Mouse (Mus musculus) small intestine, adult 2 months (tissue): ENCODE measurements at regions not wholly inside any gene's neighbourhood (a gene's known extent, or its start where the extent isn't known, plus 50 kb on each side); places are given as distances from the start of the nearest gene placed in this dataset.

Experiments
- H3K27ac ChIP-seq: fragments of 200-500 bp; 2 replicates; pipeline ENCODE4 v1.5.1; 2012; ENCODE audit warnings: low read depth, low read length, control low read depth, inconsistent platforms; ENCODE audit not compliant: insufficient read depth
- H3K27me3 ChIP-seq: fragments of 200-500 bp; 2 replicates; pipeline ENCODE4 v1.6.1; 2012; ENCODE audit warnings: mild to moderate bottlenecking, moderate library complexity, low read length, inconsistent platforms; ENCODE audit not compliant: control insufficient read depth, insufficient read depth
- H3K36me3 ChIP-seq: fragments of 200-500 bp; 2 replicates; pipeline ENCODE4 v1.6.1; 2012; ENCODE audit warnings: mild to moderate bottlenecking, low read length, control low read depth, inconsistent platforms; ENCODE audit not compliant: control insufficient read depth, insufficient read depth
- H3K4me1 ChIP-seq: fragments of 200-500 bp; 2 replicates; pipeline ENCODE4 v1.6.1; 2012; ENCODE audit warnings: low read length, inconsistent platforms, mixed read lengths; ENCODE audit not compliant: control insufficient read depth, insufficient read depth, insufficient read length
- H3K4me3 ChIP-seq: fragments of 200-500 bp; 2 replicates; pipeline ENCODE4 v1.5.1; 2012; ENCODE audit warnings: low read depth, mild to moderate bottlenecking, control low read depth, inconsistent platforms, low read length, moderate library complexity
- CTCF ChIP-seq: fragments of 200-500 bp; IDR thresholded peaks from 2 replicates; pipeline ENCODE4 v1.5.1; 2012; ENCODE audit warnings: low read depth, mild to moderate bottlenecking, control low read depth, inconsistent platforms, low read length, moderate library complexity, mixed read lengths; ENCODE audit not compliant: insufficient replicate concordance, insufficient read length; ENCODE audit errors: extremely low read depth
- POLR2A ChIP-seq: fragments of 200-500 bp; IDR thresholded peaks from 2 replicates; pipeline ENCODE4 v1.6.1; 2012; ENCODE audit warnings: low read depth, mild to moderate bottlenecking, control low read depth, inconsistent platforms, low read length, moderate library complexity
- WGBS: fragments of 180-500 bp; shearing (Covaris S2); methylation state at CpG from one replicate; pipeline ENCODE4 v1.1.7; 2018; 5-methylcytosine and 5-hydroxymethylcytosine counted together

DNA sequence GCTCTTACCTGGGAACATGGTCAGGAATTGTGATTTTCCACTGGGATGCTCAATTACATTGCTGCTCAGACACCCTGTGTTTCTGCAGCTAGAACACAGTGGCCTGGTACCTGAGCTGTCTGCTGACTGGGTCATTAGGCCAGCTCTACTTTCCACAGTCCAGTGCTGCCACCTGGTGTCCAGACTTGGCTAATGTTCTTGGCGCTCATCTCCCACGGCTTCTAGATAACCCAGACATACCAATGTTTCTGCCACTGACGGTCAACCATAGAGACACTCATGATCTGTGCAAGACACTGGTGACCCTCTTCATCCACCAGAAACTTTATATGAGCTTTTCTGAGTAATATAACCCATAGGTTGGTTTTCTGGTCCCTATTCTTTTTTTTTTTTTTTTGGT, 67.1 kb upstream of the Nmur2 start:
- Histone ChIP-seq H3K36me3 (no peaks in the 10 kb centered on the region), H3K4me1 (peaks cover 6% of the 10 kb centered on the region; the same call in 1 of the 2 replicates), H3K27me3 (no peaks in the 10 kb centered on the region), H3K4me3 (no peak overlapping the region), H3K27ac (no peak overlapping the region)
- WGBS, result 3% methylated on average over 3 of the region's 3 CpGs
- TF ChIP-seq CTCF, result peak; percentile 85; the same call in 1 of the 2 replicates
- TF ChIP-seq POLR2A, result no peak

DNA sequence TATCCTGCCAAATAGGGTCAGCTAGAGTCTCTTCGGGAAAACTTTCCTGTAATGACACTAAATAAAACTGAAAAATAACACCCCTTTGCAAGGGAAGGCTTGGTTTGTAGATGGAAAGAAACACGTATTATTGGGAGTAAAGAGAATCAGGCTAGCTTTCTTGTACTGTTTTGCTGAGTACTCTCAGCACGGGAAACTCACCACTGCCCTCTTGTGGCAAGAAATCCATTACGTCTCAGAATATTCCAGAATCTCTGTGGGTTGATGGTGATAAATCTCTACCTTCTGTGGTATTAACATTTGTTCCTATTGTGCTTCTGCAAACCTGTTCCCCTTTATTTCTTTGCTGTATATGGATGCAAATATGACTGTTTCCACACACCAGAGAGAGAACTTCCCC, 64.8 kb upstream of the Nmur2 start:
- no peaks in the 10 kb centered on the region for H3K4me1 ChIP-seq
- H3K36me3 ChIP-seq, result no peaks in the 10 kb centered on the region
- H3K27me3 ChIP-seq, result no peaks in the 10 kb centered on the region
- H3K27ac ChIP-seq, result no peak overlapping the region
- 19% methylated on average over 4 of the region's 4 CpGs for WGBS
- H3K4me3 ChIP-seq, result no peak overlapping the region
- no peak for TF ChIP-seq CTCF
- TF ChIP-seq POLR2A, result no peak

DNA sequence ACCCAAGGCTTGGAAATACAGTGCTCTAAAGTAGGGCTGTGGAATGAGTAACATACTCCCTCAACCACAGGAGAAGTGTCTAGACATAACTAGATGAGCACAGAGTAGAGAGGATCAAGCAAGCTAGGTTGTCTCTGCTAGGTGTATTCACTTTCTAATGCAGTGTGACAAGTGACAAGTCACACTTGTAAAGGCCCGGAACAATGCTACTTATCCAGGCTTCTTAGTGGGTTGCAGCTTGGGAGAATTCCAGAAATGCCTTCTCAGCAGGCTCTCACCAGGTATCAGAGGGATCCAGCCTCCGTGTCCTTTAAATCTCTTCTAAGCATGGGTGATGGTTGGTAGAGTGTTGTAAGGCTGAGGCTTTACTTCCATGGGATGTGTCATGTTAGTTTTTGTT, 52.1 kb upstream of the Nmur2 start:
- Histone ChIP-seq H3K4me1 (peaks cover 9% of the 10 kb centered on the region; the same call in 1 of the 2 replicates), H3K4me3 (no peak overlapping the region), H3K27me3 (no peaks in the 10 kb centered on the region), H3K36me3 (no peaks in the 10 kb centered on the region), H3K27ac (no peak overlapping the region)
- TF ChIP-seq CTCF (no peak), POLR2A (no peak)
- WGBS, result 77% methylated on average over 2 of the region's 2 CpGs
